Comparison of ENCODE assay signal across 8 mouse cellular contexts in the genomic region with DNA sequence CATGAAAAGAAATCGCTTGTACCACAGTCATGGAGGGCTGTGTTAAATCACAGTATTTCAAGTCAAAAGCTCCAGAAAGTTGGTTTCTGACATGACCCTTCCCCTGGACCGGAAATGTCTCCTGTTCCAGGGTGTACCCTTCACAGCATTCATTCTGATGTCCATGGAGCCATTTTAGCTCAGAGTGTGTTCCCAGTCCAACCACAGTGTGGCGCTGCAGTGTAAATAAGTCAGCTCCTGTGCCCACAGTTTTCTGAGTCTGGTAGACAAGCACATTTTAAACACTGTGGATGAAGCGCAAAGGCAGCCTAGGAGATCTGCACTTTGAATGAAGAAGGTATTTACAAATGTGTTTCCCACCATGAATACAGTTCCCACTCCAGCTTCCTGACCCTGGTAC.
A peak's percentile ranks its signal among the peaks of the same experiment; 100 is the strongest.
DNase-seq lines count a peak whose midpoint lies in the region; ATAC-seq and TF ChIP-seq lines count a peak whose summit lies in the region.

No protein-coding gene starts in this region.

- no peaks in the 10 kb centered on the region for H3K9me3 ChIP-seq in intestine, embryonic 14.5 days (ENCODE audit: control insufficient read depth, low read length)
- no peaks in the 10 kb centered on the region for H3K9me3 ChIP-seq in intestine, embryonic 16.5 days (ENCODE audit: control insufficient read depth, low read length)
- H3K9me3 ChIP-seq in forebrain, embryonic 14.5 days (replicated peaks; ENCODE audit: control insufficient read depth, low read length): no peaks in the 10 kb centered on the region
- no peaks in the 10 kb centered on the region for H3K9me3 ChIP-seq in liver, postnatal 0 days (ENCODE audit: low read length)

- no peak for ATAC-seq in intestine, embryonic 14.5 days (replicated peaks; ENCODE audit: low FRiP score, low TSS enrichment, low read depth)
- no peak for ATAC-seq in intestine, embryonic 16.5 days
- ATAC-seq in forebrain, embryonic 14.5 days: peak; percentile 60
- peak; percentile 33 for ATAC-seq in liver, postnatal 0 days
- no peak for ATAC-seq in activated CD4-positive, CD25-positive, alpha-beta regulatory T cell, adult 4 months

- H3K4me1 ChIP-seq in intestine, embryonic 14.5 days (replicated peaks; ENCODE audit: control insufficient read depth, insufficient read depth, low read length): no peaks in the 10 kb centered on the region
- no peaks in the 10 kb centered on the region for H3K4me1 ChIP-seq in intestine, embryonic 16.5 days (ENCODE audit: control insufficient read depth, insufficient read depth, low read length)
- H3K4me1 ChIP-seq in forebrain, embryonic 14.5 days (ENCODE audit: control insufficient read depth, insufficient read depth, low read length): no peaks in the 10 kb centered on the region
- no peaks in the 10 kb centered on the region for H3K4me1 ChIP-seq in liver, postnatal 0 days (ENCODE audit: insufficient read depth)

- H3K4me2 ChIP-seq in intestine, embryonic 14.5 days (ENCODE audit: low read length): no peak overlapping the region
- H3K4me2 ChIP-seq in intestine, embryonic 16.5 days (ENCODE audit: low read depth, low read length): no peak overlapping the region
- no peak overlapping the region for H3K4me2 ChIP-seq in forebrain, embryonic 14.5 days (ENCODE audit: low read length)
- H3K4me2 ChIP-seq in liver, postnatal 0 days (ENCODE audit: low read depth, low read length): no peak overlapping the region

- WGBS in intestine, embryonic 14.5 days: 45% methylated on average over 4 of the region's 4 CpGs
- 46% methylated on average over 4 of the region's 4 CpGs for WGBS in intestine, embryonic 16.5 days
- 54% methylated on average over 4 of the region's 4 CpGs for WGBS in forebrain, embryonic 14.5 days
- 40% methylated on average over 4 of the region's 4 CpGs for whole genome bisulfite sequencing in liver, postnatal 0 days (ENCODE audit: insufficient replicate concordance)

- peak; percentile 55 for DNase-seq in intestine, embryonic 14.5 days (ENCODE audit: low spot score)
- peak; percentile 18 to 55 for DNase-seq in adrenal gland, adult (ENCODE audit: inconsistent age in 2 of 2, low spot score in 1 of 2)
- peak; percentile 70 for DNase-seq in forebrain, embryonic 14.5 days (ENCODE audit: low spot score)
- peak; percentile 54 for DNase-seq in kidney, postnatal 10 days
- DNase-seq in liver, postnatal 0 days: peak; percentile 24
- DNase-seq in testis, postnatal 14 days (ENCODE audit: low spot score): peak; percentile 14

- H3K27me3 ChIP-seq in intestine, embryonic 14.5 days (replicated peaks; ENCODE audit: control insufficient read depth, insufficient read depth, low read length): no peaks in the 10 kb centered on the region
- no peaks in the 10 kb centered on the region for H3K27me3 ChIP-seq in intestine, embryonic 16.5 days (replicated peaks; ENCODE audit: control insufficient read depth, insufficient read depth, low read length)
- H3K27me3 ChIP-seq in forebrain, embryonic 14.5 days (replicated peaks; ENCODE audit: control insufficient read depth, insufficient read depth, low read length): no peaks in the 10 kb centered on the region
- no peaks in the 10 kb centered on the region for H3K27me3 ChIP-seq in liver, postnatal 0 days (ENCODE audit: insufficient read depth, low read length)

- H3K27ac ChIP-seq in intestine, embryonic 14.5 days (ENCODE audit: low read depth): no peak overlapping the region
- H3K27ac ChIP-seq in intestine, embryonic 16.5 days (ENCODE audit: low read length): no peak overlapping the region
- H3K27ac ChIP-seq in forebrain, embryonic 14.5 days (ENCODE audit: low read depth, low read length): no peak overlapping the region
- H3K27ac ChIP-seq in liver, postnatal 0 days (ENCODE audit: low read depth): no peak overlapping the region

- peak; percentile 49 for TF ChIP-seq CTCF in liver, postnatal 0 days (IDR thresholded peaks at IDR 0.05; ENCODE audit: low read depth)

- no peak overlapping the region for H3K4me3 ChIP-seq in intestine, embryonic 14.5 days (ENCODE audit: low read depth, low read length)
- H3K4me3 ChIP-seq in intestine, embryonic 16.5 days (ENCODE audit: low read length): no peak overlapping the region
- H3K4me3 ChIP-seq in forebrain, embryonic 14.5 days (ENCODE audit: low read depth, low read length): no peak overlapping the region
- H3K4me3 ChIP-seq in liver, postnatal 0 days (ENCODE audit: low read depth, low read length): no peak overlapping the region

- no peak for TF ChIP-seq EP300 in liver, postnatal 0 days (IDR thresholded peaks at IDR 0.05; ENCODE audit: low read depth)

- no peaks in the 10 kb centered on the region for H3K36me3 ChIP-seq in intestine, embryonic 14.5 days (ENCODE audit: control insufficient read depth, insufficient read depth, low read length)
- H3K36me3 ChIP-seq in intestine, embryonic 16.5 days (ENCODE audit: control insufficient read depth, insufficient read depth, low read length): no peaks in the 10 kb centered on the region
- H3K36me3 ChIP-seq in forebrain, embryonic 14.5 days (ENCODE audit: control insufficient read depth, insufficient read depth, low read length): no peaks in the 10 kb centered on the region
- no peaks in the 10 kb centered on the region for H3K36me3 ChIP-seq in liver, postnatal 0 days (replicated peaks; ENCODE audit: insufficient read depth, low read length)

- no peak overlapping the region for H3K9ac ChIP-seq in intestine, embryonic 14.5 days (ENCODE audit: low read length)
- H3K9ac ChIP-seq in intestine, embryonic 16.5 days (ENCODE audit: low read depth, low read length): no peak overlapping the region
- H3K9ac ChIP-seq in forebrain, embryonic 14.5 days (ENCODE audit: low read length): no peak overlapping the region
- H3K9ac ChIP-seq in liver, postnatal 0 days (replicated peaks): no peak overlapping the region

Comparison
In these comparisons a context has a peak if more than half of its experiments do, and no peak if none do; other contexts are left out.
1. ATAC-seq: peak in forebrain, embryonic 14.5 days (single experiment) and liver, postnatal 0 days (single experiment); none in intestine, embryonic 14.5 days (single experiment), intestine, embryonic 16.5 days (single experiment) and activated CD4-positive, CD25-positive, alpha-beta regulatory T cell, adult 4 months (single experiment).
2. DNase-seq: peak in every context shown above with its lines; median percentile 70 in forebrain, embryonic 14.5 days; 55 in intestine, embryonic 14.5 days; 54 in kidney, postnatal 10 days; 36 in adrenal gland, adult; 24 in liver, postnatal 0 days; 14 in testis, postnatal 14 days.